Mouse (Mus musculus): ENCODE data around the gene Parp4. TPM values are rescaled to one million over a fixed set of nuclear protein-coding genes. Genes with fewer than 3 reads are reported as not detected.

Parp4 gene
- polyA plus RNA-seq, 1 experiment from 2014 or later = 1.7 TPM

DNA sequence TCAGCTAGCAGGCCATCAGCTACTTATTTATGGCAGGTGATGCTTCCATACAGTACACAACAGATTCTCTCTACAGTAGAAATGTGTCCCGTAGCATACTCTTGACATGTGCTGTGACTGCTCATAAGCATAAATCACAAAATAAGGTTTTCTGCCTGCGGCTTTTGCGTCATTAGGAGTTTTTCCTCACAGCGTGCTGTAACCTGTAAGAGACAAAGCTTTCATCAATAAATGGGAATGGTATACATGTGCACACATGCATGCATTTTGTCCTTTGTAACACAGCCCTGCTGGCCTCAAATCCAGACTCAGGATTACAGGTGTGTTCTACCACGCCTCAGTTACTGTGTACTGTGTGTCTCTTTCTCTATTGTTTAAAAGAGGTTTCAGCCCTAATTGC lies 122.4 kb downstream of the Parp4 start:
- ATAC-seq (ENCODE audit: low FRiP score) = no peak

DNA sequence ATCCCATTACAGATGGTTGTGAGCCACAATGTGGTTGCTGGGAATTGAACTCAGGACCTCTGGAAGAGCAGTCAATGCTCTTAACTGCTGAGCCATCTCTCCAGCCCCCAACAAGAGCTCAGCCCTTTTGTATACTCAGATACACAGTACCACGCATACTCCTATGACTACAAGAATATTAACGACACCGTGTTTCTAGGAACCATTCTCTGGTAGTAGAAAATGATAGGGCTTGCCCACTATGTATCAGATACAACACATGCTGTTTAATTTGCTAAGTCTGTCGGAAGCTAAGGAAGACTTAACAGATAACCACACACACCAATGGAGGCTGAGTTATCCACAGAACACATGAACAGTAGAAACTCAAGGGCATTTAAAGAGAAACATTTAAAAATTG lies 127.2 kb downstream of the Parp4 start:
- no peak for ATAC-seq (ENCODE audit: low FRiP score)
- Histone ChIP-seq H3K4me2 (no peak overlapping the region), H3K27me3 (no peaks in the 10 kb centered on the region), H3K4me1 (replicated peaks) (no peaks in the 10 kb centered on the region), H3K36me3 (peaks cover 29% of the 10 kb centered on the region), H3K27ac (no peak overlapping the region), H3K4me3 (no peak overlapping the region), H3K9me3 (no peaks in the 10 kb centered on the region), H3K9ac (no peak overlapping the region)
- WGBS = 94% methylated on average over 4 of the region's 4 CpGs

More for the DNA sequence above, 122.4 kb downstream of the Parp4 start:
- H3K4me1 ChIP-seq (replicated peaks) = no peaks in the 10 kb centered on the region
- H3K27ac ChIP-seq = no peak overlapping the region
- no peak overlapping the region for H3K4me2 ChIP-seq
- H3K9ac ChIP-seq = no peak overlapping the region
- H3K27me3 ChIP-seq = no peaks in the 10 kb centered on the region
- no peak overlapping the region for H3K4me3 ChIP-seq
- 92% methylated on average over 5 of the region's 5 CpGs for WGBS
- H3K9me3 ChIP-seq = no peaks in the 10 kb centered on the region
- H3K36me3 ChIP-seq = peaks cover 76% of the 10 kb centered on the region

DNA sequence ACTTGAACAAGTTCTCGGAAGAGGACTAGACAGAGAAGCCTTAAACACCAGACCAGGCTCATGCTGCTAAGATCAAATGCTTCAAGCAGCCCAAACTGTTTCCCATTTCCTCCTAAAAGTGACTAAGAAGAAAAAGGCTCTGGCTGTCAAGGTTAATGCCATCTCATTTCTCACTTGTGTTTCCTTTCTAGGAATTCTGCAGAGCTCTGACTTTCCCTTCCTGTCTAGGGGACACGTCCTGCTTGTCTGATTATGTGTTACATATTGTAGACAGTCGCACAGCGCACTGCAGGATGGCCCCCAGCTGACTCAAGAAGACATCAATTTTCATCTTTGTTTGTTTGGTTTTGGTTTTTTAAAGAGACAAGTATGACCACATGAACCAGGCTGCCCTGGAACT lies 130.3 kb downstream of the Parp4 start:
- H3K4me3 ChIP-seq = no peak overlapping the region
- WGBS = 80% methylated on average over 4 of the region's 4 CpGs
- no peak for ATAC-seq (ENCODE audit: low FRiP score)

More for the DNA sequence above, 130.3 kb downstream of the Parp4 start:
- no peak overlapping the region for H3K27ac ChIP-seq
- no peak overlapping the region for H3K9ac ChIP-seq
- no peaks in the 10 kb centered on the region for H3K4me1 ChIP-seq (replicated peaks)
- H3K36me3 ChIP-seq = peaks cover 9% of the 10 kb centered on the region
- no peaks in the 10 kb centered on the region for H3K9me3 ChIP-seq
- no peaks in the 10 kb centered on the region for H3K27me3 ChIP-seq
- H3K4me2 ChIP-seq = no peak overlapping the region

Other genes with a start within 250 kb of the Parp4 start
- gene Atp12a, start 210.6 kb upstream of the Parp4 start, polyA plus RNA-seq (2015; fragmentation: Nextera tagmentation; extraction: Ambion mirVana) = 0.09 TPM in 2 replicates
- gene Rnf17, start 173.0 kb upstream of the Parp4 start, polyA plus RNA-seq (2015; fragmentation: Nextera tagmentation; extraction: Ambion mirVana) = 1.3 and 1.5 TPM in 2 replicates
- 7.3 and 8.2 TPM in 2 replicates for gene Cenpj, start 194 bp upstream of the Parp4 start, polyA plus RNA-seq (2015; fragmentation: Nextera tagmentation; extraction: Ambion mirVana)
- gene Mphosph8, start 92.6 kb downstream of the Parp4 start, polyA plus RNA-seq (2015; fragmentation: Nextera tagmentation; extraction: Ambion mirVana) = 48.2 and 48.5 TPM in 2 replicates
- gene Pspc1, start 202.7 kb downstream of the Parp4 start, polyA plus RNA-seq (2015; fragmentation: Nextera tagmentation; extraction: Ambion mirVana) = 40.6 and 45.7 TPM in 2 replicates
- gene Zmym5, start 236.1 kb downstream of the Parp4 start, polyA plus RNA-seq (2015; fragmentation: Nextera tagmentation; extraction: Ambion mirVana) = 33.7 and 36.3 TPM in 2 replicates

Measured in hindbrain, embryonic 13.5 days (tissue).